Mouse (Mus musculus) neural tube, embryonic 15.5 days (tissue): ENCODE data around the gene Tiam2. TPM values are rescaled to one million over a fixed set of nuclear protein-coding genes. Genes with fewer than 3 reads are reported as not detected.

Source experiments
- ATAC-seq: fragments of 200-750 bp; cut with Nextera tagmentation; 2 replicates; pipeline ENCODE4 v1.8.0; 2017; ENCODE audit warnings: mild to moderate bottlenecking, moderate TSS enrichment, moderate library complexity; ENCODE audit not compliant: low FRiP score
- H3K27ac ChIP-seq: fragments of 300-500 bp; sonication (generic); replicated peaks from 2 replicates; pipeline ENCODE4 v1.5.1; 2015; ENCODE audit warnings: mild to moderate bottlenecking, inconsistent platforms
- H3K27me3 ChIP-seq: fragments of 300-500 bp; sonication (generic); replicated peaks from 2 replicates; pipeline ENCODE4 v1.6.1; 2015; ENCODE audit warnings: inconsistent platforms
- H3K36me3 ChIP-seq: fragments of 300-500 bp; sonication (generic); 2 replicates; pipeline ENCODE4 v1.6.1; 2015; ENCODE audit warnings: inconsistent platforms
- H3K4me1 ChIP-seq: fragments of 300-500 bp; sonication (generic); 2 replicates; pipeline ENCODE4 v1.6.1; 2015; ENCODE audit warnings: inconsistent platforms
- H3K4me2 ChIP-seq: fragments of 300-500 bp; sonication (generic); 2 replicates; pipeline ENCODE4 v1.6.1; 2015; ENCODE audit warnings: inconsistent platforms, mild to moderate bottlenecking, moderate library complexity
- H3K4me3 ChIP-seq: fragments of 300-500 bp; sonication (generic); replicated peaks from 2 replicates; pipeline ENCODE4 v1.5.1; 2015; ENCODE audit warnings: mild to moderate bottlenecking, inconsistent platforms
- H3K9ac ChIP-seq: fragments of 300-500 bp; sonication (generic); replicated peaks from 2 replicates; pipeline ENCODE4 v1.6.1; 2015; ENCODE audit warnings: mild to moderate bottlenecking, inconsistent platforms
- H3K9me3 ChIP-seq: fragments of 300-500 bp; sonication (generic); replicated peaks from 2 replicates; pipeline ENCODE4 v1.6.1; 2016; ENCODE audit warnings: inconsistent platforms
- WGBS: fragments of 180-500 bp; shearing (Covaris S2); methylation state at CpG from one replicate; pipeline ENCODE4 v1.1.7; 2015; ENCODE audit warnings: mixed read lengths; 5-methylcytosine and 5-hydroxymethylcytosine counted together
- polyA plus RNA-seq: library from polyadenylated mRNA; unstranded; fragments of >200 nt; fragmentation: Nextera tagmentation; extraction: Ambion mirVana; gene quantifications from 2 replicates; pipeline ENCODE4 v1.2.1, GENCODE M21; 2015

Gene Tiam2
- polyA plus RNA-seq, 1 experiment from 2014 or later: 5.6 TPM

DNA sequence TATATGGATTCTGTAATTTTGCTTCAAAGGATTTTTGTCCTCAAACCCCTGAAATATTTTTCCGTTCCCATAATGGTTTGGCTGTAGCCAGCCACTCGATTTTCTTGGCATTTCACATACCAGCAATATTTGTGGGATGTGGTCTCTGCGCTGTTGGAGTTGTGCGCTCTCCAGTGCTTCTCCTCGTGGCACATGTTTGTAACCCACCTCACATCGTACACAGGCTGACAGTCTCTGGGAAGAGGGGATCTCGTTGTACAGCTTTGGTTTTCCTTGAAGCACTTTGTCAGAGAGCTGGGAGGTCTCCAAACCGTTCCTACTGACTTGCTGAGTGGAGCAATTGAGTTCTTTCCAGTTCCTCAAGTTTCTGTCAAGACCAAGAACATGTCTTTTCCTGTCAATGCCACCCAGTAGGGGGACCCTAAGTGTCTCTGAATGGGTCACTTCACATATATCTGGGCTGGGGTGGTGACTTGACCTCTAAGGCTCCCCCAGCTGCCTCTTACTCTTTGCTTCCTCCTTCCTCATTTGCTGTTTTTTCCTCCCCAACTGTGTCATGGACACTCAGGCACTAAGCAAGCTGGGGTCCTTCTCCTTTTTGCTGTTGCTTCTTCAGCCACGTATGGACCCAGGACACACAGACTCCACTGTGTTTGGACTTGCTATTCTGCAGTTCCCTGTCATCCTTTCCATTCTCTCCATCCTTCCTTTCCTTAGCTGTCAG is 79.1 kb downstream of the Tiam2 start:
- Histone ChIP-seq H3K4me1 (no peaks in the 10 kb centered on the region), H3K9ac (no peak overlapping the region), H3K9me3 (no peaks in the 10 kb centered on the region), H3K4me3 (no peak overlapping the region), H3K4me2 (no peak overlapping the region), H3K27ac (no peak overlapping the region), H3K36me3 (no peaks in the 10 kb centered on the region), H3K27me3 (no peaks in the 10 kb centered on the region)
- no peak for ATAC-seq
- WGBS: 81% methylated on average over 9 of the region's 9 CpGs

- no peaks in the 10 kb centered on the region for H3K36me3 ChIP-seq
- H3K27me3 ChIP-seq: no peaks in the 10 kb centered on the region
- no peak overlapping the region for H3K27ac ChIP-seq
- H3K9ac ChIP-seq: no peak overlapping the region
- H3K4me3 ChIP-seq: no peak overlapping the region
- H3K4me2 ChIP-seq: no peak overlapping the region
- WGBS: 3% methylated on average over 1 of the region's 1 CpGs
- H3K9me3 ChIP-seq: no peaks in the 10 kb centered on the region
- ATAC-seq: no peak
- no peaks in the 10 kb centered on the region for H3K4me1 ChIP-seq
Measured at GRCm38 (mm10) chr17:3407051-3407450, 80.7 kb downstream of the Tiam2 start.

GRCm38 (mm10) chr17:3410307-3410706 is 83.9 kb downstream of the Tiam2 start:
- Histone ChIP-seq H3K27ac (no peak overlapping the region), H3K4me2 (no peak overlapping the region), H3K4me1 (no peaks in the 10 kb centered on the region), H3K4me3 (no peak overlapping the region), H3K36me3 (no peaks in the 10 kb centered on the region), H3K9me3 (no peaks in the 10 kb centered on the region), H3K27me3 (0 out of 2 replicates have a peak, but pooled peaks cover 6% of the 10 kb centered on the region), H3K9ac (no peak overlapping the region)
- no peak for ATAC-seq
- 72% methylated on average over 2 of the region's 2 CpGs for WGBS

GRCm38 (mm10) chr17:3412771-3413170 is 86.4 kb downstream of the Tiam2 start:
- no peaks in the 10 kb centered on the region for H3K9me3 ChIP-seq
- H3K36me3 ChIP-seq: no peaks in the 10 kb centered on the region
- H3K4me1 ChIP-seq: no peaks in the 10 kb centered on the region
- H3K27ac ChIP-seq: no peak overlapping the region
- no peak for ATAC-seq
- 69% methylated on average over 4 of the region's 4 CpGs for WGBS
- no peak overlapping the region for H3K4me2 ChIP-seq
- H3K9ac ChIP-seq: no peak overlapping the region
- no peak overlapping the region for H3K4me3 ChIP-seq
- H3K27me3 ChIP-seq: 0 out of 2 replicates have a peak, but pooled peaks cover 6% of the 10 kb centered on the region

DNA sequence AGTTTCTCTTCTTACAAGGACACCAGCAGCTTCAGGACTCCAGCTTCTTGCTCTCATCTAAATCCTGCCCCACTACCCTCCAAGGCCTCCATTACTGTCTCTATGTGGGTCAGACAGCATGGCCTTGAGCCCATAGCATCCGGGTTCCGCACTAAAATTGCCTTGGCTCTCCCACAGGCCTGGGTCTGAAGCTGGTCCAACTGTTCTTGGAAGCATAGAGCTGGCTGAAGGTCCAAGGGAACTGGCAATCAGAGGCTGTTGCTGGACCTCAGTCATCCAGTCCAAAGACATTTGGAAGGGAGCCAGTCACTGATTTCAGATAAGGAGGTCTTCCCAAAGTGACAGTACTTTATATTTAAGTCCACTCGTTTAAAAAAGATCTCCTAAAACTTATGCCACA is 89.2 kb downstream of the Tiam2 start:
- Histone ChIP-seq H3K9me3 (no peaks in the 10 kb centered on the region), H3K27me3 (0 out of 2 replicates have a peak, but pooled peaks cover 6% of the 10 kb centered on the region), H3K4me3 (no peak overlapping the region), H3K36me3 (no peaks in the 10 kb centered on the region), H3K4me2 (no peak overlapping the region), H3K4me1 (no peaks in the 10 kb centered on the region), H3K9ac (no peak overlapping the region), H3K27ac (no peak overlapping the region)
- 85% methylated on average over 3 of the region's 3 CpGs for WGBS
- ATAC-seq: no peak

DNA sequence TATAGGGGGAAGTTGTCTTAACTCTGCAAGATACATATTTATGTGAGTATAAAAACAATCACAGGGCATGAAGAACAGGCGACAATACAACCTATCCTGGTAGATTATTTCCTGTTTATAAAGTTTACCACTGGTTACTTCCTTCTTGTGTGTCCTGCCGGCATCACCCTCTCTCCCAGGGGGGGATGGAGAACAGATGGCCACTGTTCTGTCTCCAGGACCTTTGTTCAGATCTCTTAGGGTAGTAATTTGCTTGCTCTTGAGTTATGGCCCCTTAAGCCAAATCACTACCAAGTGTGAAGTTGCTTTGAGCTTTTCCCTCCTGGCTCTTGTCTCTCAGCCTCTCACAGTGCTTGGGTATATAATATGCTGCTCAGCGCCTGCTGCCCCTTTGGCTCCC is 90.0 kb downstream of the Tiam2 start:
- Histone ChIP-seq H3K36me3 (no peaks in the 10 kb centered on the region), H3K27me3 (0 out of 2 replicates have a peak, but pooled peaks cover 6% of the 10 kb centered on the region), H3K4me3 (no peak overlapping the region), H3K9ac (no peak overlapping the region), H3K4me2 (no peak overlapping the region), H3K4me1 (no peaks in the 10 kb centered on the region), H3K9me3 (no peaks in the 10 kb centered on the region), H3K27ac (no peak overlapping the region)
- ATAC-seq: no peak
- WGBS: 54% methylated on average over 3 of the region's 3 CpGs

DNA sequence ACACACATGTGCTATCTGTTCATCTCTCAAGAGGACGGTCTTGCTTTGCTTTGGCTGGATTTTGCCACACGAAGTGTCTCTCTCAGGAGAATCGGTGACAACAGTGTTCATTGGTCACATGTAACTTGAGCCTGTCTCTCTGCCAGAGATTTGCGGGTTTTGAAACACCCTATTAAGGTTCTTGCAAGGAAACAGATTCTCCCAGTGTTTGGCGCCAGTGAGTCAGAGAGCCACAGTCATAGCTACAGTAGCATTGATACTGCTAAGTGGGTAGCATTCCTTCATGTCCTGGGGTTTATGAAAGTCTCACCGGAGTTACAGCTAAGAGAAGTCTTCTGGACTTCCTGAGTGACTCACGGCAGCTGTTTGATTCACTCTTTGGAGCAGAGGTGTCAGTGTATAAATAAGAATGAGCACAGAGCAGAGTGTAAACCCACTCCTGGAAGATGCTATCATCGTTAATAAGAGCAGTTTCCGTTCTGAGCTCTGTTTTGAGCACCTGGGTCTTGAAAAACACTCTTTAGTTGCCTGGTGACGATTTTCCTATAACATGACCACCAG is 93.1 kb downstream of the Tiam2 start:
- 77% methylated on average over 10 of the region's 10 CpGs for WGBS
- Histone ChIP-seq H3K4me3 (no peak overlapping the region), H3K4me1 (no peaks in the 10 kb centered on the region), H3K4me2 (no peak overlapping the region), H3K36me3 (no peaks in the 10 kb centered on the region), H3K9me3 (no peaks in the 10 kb centered on the region), H3K27me3 (0 out of 2 replicates have a peak, but pooled peaks cover under 1% of the 10 kb centered on the region), H3K9ac (no peak overlapping the region), H3K27ac (no peak overlapping the region)
- ATAC-seq: no peak

DNA sequence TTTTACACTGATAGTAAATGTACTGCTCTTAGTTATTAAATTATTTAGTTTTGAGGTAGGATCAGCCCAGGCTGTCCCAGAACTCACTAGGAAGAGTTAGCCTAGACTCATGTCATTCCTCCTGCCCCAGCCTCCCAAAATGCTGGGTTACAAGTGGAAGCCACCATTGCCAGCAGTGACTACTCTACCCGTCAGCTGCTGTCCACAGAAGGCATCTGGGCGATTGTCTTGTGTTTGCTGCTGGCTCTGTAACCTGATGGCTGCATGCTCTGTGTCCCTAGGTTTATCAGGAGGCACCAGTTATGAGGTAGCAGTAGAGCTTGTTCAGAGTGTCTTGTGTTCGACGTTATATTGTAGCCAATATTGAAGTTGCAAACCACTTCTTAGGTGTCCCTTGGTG is 93.8 kb downstream of the Tiam2 start:
- no peak overlapping the region for H3K4me3 ChIP-seq
- 94% methylated on average over 4 of the region's 4 CpGs for WGBS
- no peak overlapping the region for H3K9ac ChIP-seq
- H3K4me2 ChIP-seq: no peak overlapping the region
- H3K27me3 ChIP-seq: no peaks in the 10 kb centered on the region
- H3K9me3 ChIP-seq: no peaks in the 10 kb centered on the region
- H3K27ac ChIP-seq: no peak overlapping the region
- no peaks in the 10 kb centered on the region for H3K36me3 ChIP-seq
- H3K4me1 ChIP-seq: no peaks in the 10 kb centered on the region
- no peak for ATAC-seq

DNA sequence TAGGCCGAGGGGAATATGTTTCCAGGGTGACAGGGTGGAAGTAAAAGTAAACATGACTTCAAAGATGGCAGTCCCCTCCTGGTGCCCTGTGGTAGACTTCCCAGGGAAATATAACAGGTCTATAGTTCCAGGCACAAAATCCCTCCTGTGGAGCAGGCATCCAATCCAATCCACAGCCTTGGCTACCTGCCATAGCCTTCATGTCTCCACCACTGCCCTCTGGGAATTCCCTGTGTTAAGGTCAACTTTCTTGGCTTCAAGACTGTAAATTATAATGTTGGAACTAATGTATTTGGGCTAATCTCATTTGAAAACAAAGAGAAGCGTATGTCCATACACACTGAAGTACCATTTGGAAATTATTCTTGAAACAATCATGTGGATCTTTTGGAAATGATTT is 97.0 kb downstream of the Tiam2 start:
- 82% methylated on average over 2 of the region's 2 CpGs for WGBS
- ATAC-seq: no peak
- no peak overlapping the region for H3K4me2 ChIP-seq

GRCm38 (mm10) chr17:3428659-3429058 is 102.3 kb downstream of the Tiam2 start:
- 94% methylated on average over 9 of the region's 9 CpGs for WGBS
- Histone ChIP-seq H3K9me3 (no peaks in the 10 kb centered on the region), H3K4me1 (no peaks in the 10 kb centered on the region), H3K4me2 (no peak overlapping the region), H3K27me3 (no peaks in the 10 kb centered on the region), H3K4me3 (no peak overlapping the region), H3K9ac (no peak overlapping the region), H3K36me3 (no peaks in the 10 kb centered on the region), H3K27ac (no peak overlapping the region)
- no peak for ATAC-seq

More for the DNA sequence above, 97.0 kb downstream of the Tiam2 start:
- no peak overlapping the region for H3K9ac ChIP-seq
- no peak overlapping the region for H3K27ac ChIP-seq
- H3K4me1 ChIP-seq: no peaks in the 10 kb centered on the region
- H3K4me3 ChIP-seq: no peak overlapping the region
- H3K36me3 ChIP-seq: no peaks in the 10 kb centered on the region
- H3K27me3 ChIP-seq: no peaks in the 10 kb centered on the region
- no peaks in the 10 kb centered on the region for H3K9me3 ChIP-seq

- WGBS: 51% methylated on average over 10 of the region's 10 CpGs
- H3K9ac ChIP-seq: no peak overlapping the region
Measured at GRCm38 (mm10) chr17:3432590-3433498, 106.5 kb downstream of the Tiam2 start.

More at GRCm38 (mm10) chr17:3432590-3433498, 106.5 kb downstream of the Tiam2 start:
- Histone ChIP-seq H3K36me3 (no peaks in the 10 kb centered on the region), H3K9me3 (no peaks in the 10 kb centered on the region), H3K27ac (no peak overlapping the region), H3K4me2 (no peak overlapping the region), H3K4me3 (no peak overlapping the region), H3K4me1 (peaks cover 5% of the 10 kb centered on the region; the same call in 1 of the 2 replicates), H3K27me3 (no peaks in the 10 kb centered on the region)
- ATAC-seq: no peak
